Mouse (Mus musculus) C2C12 (cell line): ENCODE data around the gene Afm. TPM values are rescaled to one million over a fixed set of nuclear protein-coding genes. Genes with fewer than 3 reads are reported as not detected.
A peak's percentile ranks its signal among the peaks of the same experiment; 100 is the strongest.

Source experiments
- H3K27me3 ChIP-seq: one replicate; pipeline ENCODE4 v1.6.1; 2011; ENCODE audit not compliant: control insufficient read depth, insufficient read depth, insufficient read length
- H3K36me3 ChIP-seq: one replicate; pipeline ENCODE4 v1.6.1; 2011; ENCODE audit not compliant: control insufficient read depth, insufficient read depth
- H3K4me3 ChIP-seq: one replicate; pipeline ENCODE4 v1.5.1; 2011; ENCODE audit warnings: mild to moderate bottlenecking, control low read depth; ENCODE audit not compliant: poor library complexity, insufficient read depth, severe bottlenecking
- H3K79me2 ChIP-seq: one replicate; pipeline ENCODE4 v1.6.1; 2011; ENCODE audit not compliant: control insufficient read depth, insufficient read depth
- H3K79me3 ChIP-seq: one replicate; pipeline ENCODE4 v1.6.1; 2011; ENCODE audit warnings: low read depth, control low read depth
- H3ac ChIP-seq: one replicate; pipeline ENCODE3; 2011; ENCODE audit warnings: low read depth; ENCODE audit not compliant: control insufficient read depth, insufficient read length
- CEBPB ChIP-seq: IDR thresholded peaks from one replicate; pipeline ENCODE4 v1.6.1; 2011; ENCODE audit warnings: low read depth, mild to moderate bottlenecking, control low read depth, moderate library complexity
- CTCF ChIP-seq: IDR thresholded peaks from one replicate; pipeline ENCODE4 v1.5.1; 2011; ENCODE audit not compliant: control insufficient read depth, insufficient read depth, insufficient read length
- FOSL1 ChIP-seq: IDR thresholded peaks from one replicate; pipeline ENCODE4 v1.8.0; 2011; ENCODE audit warnings: mild to moderate bottlenecking, low read length; ENCODE audit not compliant: poor library complexity, insufficient read depth, severe bottlenecking
- MAX ChIP-seq: IDR thresholded peaks from one replicate; pipeline ENCODE4 v1.6.1; 2011; ENCODE audit warnings: mild to moderate bottlenecking, control low read depth
- MYOD1 ChIP-seq: IDR thresholded peaks from one replicate; pipeline ENCODE4 v1.6.1; 2011; ENCODE audit warnings: low read depth; ENCODE audit not compliant: control insufficient read depth, insufficient read length
- MYOG ChIP-seq: IDR thresholded peaks from one replicate; pipeline ENCODE4 v1.6.1; 2011; ENCODE audit not compliant: control insufficient read depth, insufficient read length; ENCODE audit errors: extremely low read depth
- USF1 ChIP-seq: IDR thresholded peaks from one replicate; pipeline ENCODE4 v1.6.1; 2011; ENCODE audit warnings: low read depth, mild to moderate bottlenecking, control low read depth, moderate library complexity
- polyA plus RNA-seq: library from polyadenylated mRNA; unstranded; fragments of >200 nt; fragmentation: generic; extraction: Trizol; gene quantifications from one replicate; pipeline ENCODE4 v1.2.1, GENCODE M21; 2012; ENCODE audit warnings: missing spikeins

Afm gene
- polyA plus RNA-seq, 1 experiment = not detected

DNA sequence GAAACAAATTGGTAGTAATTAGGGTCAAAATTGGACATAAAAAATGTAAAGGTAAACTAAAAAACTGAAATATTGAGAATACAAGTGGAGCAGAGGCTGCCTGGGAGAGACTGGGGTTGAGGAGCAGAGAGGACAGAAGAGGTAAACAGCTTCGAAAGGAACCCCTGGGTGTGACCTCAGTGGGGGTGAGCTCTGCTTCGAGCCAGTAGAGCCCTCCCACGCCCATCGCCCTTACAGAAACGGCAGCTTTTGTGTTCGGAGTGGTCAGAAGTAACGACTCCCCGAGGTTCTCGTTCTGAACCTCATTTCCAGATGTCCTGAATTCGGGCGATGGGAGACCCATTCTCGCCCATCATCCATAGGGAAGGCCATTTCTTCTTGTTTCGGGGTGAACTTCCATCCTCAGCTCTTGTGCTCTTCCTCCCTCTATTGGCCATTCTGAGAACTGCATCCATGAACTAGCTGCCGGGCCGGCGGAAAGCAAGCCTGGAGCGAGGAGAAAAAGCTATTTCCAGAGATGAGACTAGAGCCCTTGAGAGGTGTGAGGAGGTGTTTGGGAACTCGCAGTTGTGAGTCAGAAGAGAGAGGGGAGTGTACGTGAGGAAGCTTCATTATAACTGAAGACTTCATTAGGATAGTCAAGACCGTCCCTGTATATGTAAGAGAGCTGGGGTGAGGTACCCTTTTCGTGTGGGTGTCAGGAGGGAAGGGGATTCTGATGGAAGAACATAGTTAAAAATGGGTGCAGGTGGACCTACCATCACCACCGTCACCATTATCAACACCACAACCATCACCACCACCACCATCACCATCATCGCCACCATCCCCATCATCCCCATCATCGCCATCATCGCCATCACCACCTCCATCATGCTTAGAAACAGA, 70.2 kb downstream of the Afm start:
- no peak for TF ChIP-seq CTCF
- TF ChIP-seq MAX = no peak
- no peak for TF ChIP-seq MYOG
- no peak overlapping the region for H3K4me3 ChIP-seq

DNA sequence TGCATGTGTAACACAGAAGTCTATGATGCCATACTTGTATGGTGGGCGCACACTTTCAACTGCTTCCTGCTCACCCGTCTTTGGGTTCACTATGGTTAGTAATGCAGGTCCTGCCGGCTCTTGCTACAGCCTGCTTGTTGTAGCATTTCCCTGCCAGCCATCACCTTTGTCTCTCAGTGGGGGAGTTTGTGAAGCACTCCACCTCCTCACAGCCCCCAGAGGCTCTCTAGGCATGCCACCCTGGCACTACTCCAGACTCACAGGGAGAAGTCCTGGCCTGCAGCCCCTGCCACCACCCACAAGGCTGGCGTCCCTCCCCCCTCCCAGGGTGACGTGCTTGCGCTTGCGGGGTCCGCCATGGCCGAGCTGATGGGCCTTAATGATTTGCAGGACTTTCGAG, 71.9 kb downstream of the Afm start:
- no peak for TF ChIP-seq FOSL1
- no peak for TF ChIP-seq CEBPB
- TF ChIP-seq MAX = no peak
- TF ChIP-seq MYOD1 = no peak
- TF ChIP-seq CTCF = no peak
- H3K27me3 ChIP-seq = no peaks in the 10 kb centered on the region
- no peaks in the 10 kb centered on the region for H3K79me2 ChIP-seq
- H3K79me3 ChIP-seq = no peaks in the 10 kb centered on the region
- H3K4me3 ChIP-seq = no peak overlapping the region
- H3ac ChIP-seq = no peak overlapping the region
- no peaks in the 10 kb centered on the region for H3K36me3 ChIP-seq

More for the DNA sequence above, 70.2 kb downstream of the Afm start:
- Histone ChIP-seq H3ac (no peak overlapping the region), H3K79me3 (no peaks in the 10 kb centered on the region), H3K27me3 (peaks cover 9% of the 10 kb centered on the region), H3K36me3 (no peaks in the 10 kb centered on the region), H3K79me2 (no peaks in the 10 kb centered on the region)

DNA sequence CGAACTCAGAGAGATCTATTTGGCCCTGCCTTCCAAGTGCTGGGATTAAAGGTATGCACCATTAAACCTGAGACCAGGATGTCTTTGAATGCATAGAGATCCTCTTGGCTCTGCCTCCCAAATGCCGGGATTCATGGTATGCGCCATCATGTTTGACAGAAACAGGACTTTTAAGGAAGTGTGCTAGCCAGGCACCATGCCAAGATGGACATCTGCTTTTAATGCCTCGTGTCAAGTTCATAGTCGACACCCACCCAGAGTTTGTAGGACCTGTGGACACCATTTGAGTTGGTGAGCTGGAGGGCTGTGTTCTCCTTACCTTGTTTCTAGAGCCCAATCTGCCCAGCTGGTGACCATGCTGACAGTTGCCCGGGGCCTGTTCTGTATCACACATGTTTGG, 73.2 kb downstream of the Afm start:
- H3K79me2 ChIP-seq = no peaks in the 10 kb centered on the region
- no peak for TF ChIP-seq MYOG
- no peak for TF ChIP-seq CEBPB
- TF ChIP-seq FOSL1 = no peak
- no peak for TF ChIP-seq MYOD1
- H3K79me3 ChIP-seq = no peaks in the 10 kb centered on the region
- H3K4me3 ChIP-seq = no peak overlapping the region
- H3K27me3 ChIP-seq = no peaks in the 10 kb centered on the region
- H3K36me3 ChIP-seq = no peaks in the 10 kb centered on the region
- H3ac ChIP-seq = no peak overlapping the region

DNA sequence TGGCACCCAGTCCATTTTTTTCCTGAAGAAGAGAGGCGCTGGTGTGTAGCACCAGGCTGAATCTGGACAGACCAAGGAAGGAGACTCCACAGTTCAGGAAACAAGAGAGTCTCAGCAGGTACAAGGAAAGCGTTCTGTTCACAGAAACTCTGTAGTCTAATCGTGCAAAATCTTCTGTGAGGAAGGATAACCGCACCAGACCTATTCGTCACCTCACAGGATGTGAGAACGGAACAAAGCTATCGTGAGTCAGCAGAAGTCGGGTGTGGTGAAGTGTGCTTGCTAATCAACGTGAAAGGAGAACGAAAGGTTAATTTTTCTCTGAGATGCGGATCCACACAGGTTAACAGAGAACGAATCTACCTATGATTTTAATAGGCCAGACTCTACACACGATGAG, 76.2 kb downstream of the Afm start:
- H3K27me3 ChIP-seq = no peaks in the 10 kb centered on the region
- no peaks in the 10 kb centered on the region for H3K79me2 ChIP-seq
- H3K79me3 ChIP-seq = no peaks in the 10 kb centered on the region

DNA sequence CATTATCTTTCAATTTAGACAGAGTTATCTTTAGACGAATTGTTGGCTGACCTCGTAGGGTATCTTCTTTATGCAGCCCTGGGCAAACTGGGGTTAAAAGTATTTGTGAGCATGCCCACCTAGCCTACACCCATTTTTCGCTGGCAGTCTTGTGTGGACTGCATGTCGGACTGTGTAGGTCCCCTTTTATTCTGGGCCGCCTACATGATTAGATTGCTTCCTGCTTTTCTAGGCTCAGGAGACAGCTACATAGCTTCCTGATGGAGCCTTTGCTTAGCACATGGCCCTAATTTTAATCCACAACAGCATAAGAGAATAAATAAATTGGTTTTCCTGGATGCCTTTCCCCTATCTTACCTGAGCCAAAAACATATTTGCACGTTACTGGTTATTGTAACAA, 77.4 kb downstream of the Afm start:
- H3K4me3 ChIP-seq = no peak overlapping the region
- no peaks in the 10 kb centered on the region for H3K27me3 ChIP-seq
- no peak overlapping the region for H3ac ChIP-seq
- no peaks in the 10 kb centered on the region for H3K36me3 ChIP-seq
- TF ChIP-seq MYOG (no peak), MYOD1 (no peak), MAX (no peak), USF1 (no peak), CEBPB (no peak)
- no peaks in the 10 kb centered on the region for H3K79me3 ChIP-seq
- no peaks in the 10 kb centered on the region for H3K79me2 ChIP-seq

More for the DNA sequence above, 76.2 kb downstream of the Afm start:
- H3ac ChIP-seq = peak overlapping the region; percentile 32
- no peaks in the 10 kb centered on the region for H3K36me3 ChIP-seq
- no peak overlapping the region for H3K4me3 ChIP-seq
- TF ChIP-seq USF1 = no peak
- TF ChIP-seq MYOD1 = no peak
- TF ChIP-seq MYOG = no peak
- TF ChIP-seq CTCF = no peak
- no peak for TF ChIP-seq FOSL1
- no peak for TF ChIP-seq CEBPB
- TF ChIP-seq MAX = no peak

DNA sequence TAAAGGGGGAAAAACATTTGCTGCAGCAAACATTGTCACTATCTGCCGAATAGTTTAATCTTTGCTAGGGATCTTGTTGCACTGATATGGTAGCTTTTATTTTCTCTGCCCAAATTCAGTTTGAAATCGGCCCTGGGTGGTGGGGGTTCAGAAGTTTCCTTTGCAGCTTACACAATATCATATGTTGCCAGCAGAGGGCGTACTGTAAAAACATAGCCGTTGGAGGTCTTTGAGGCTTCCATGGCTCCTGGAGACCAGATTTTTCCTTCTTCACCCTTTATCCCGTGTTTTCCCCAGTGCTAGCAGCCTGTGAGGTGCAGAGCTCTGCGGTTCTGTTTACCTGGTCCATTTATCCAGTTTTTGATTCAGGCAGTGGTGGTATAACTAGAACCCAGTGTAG, 82.7 kb downstream of the Afm start:
- H3ac ChIP-seq = no peak overlapping the region
- no peaks in the 10 kb centered on the region for H3K27me3 ChIP-seq
- H3K79me3 ChIP-seq = no peaks in the 10 kb centered on the region
- no peaks in the 10 kb centered on the region for H3K79me2 ChIP-seq
- no peaks in the 10 kb centered on the region for H3K36me3 ChIP-seq
- H3K4me3 ChIP-seq = no peak overlapping the region
- no peak for TF ChIP-seq MYOD1
- no peak for TF ChIP-seq USF1
- no peak for TF ChIP-seq MAX
- no peak for TF ChIP-seq CTCF
- no peak for TF ChIP-seq CEBPB
- no peak for TF ChIP-seq MYOG
- no peak for TF ChIP-seq FOSL1

Other genes with a start within 250 kb of the Afm start
- gene Ankrd17, start 152.4 kb upstream of the Afm start, polyA plus RNA-seq = 16.0 TPM
- 0.28 TPM for gene Gm9958, start 151.7 kb upstream of the Afm start, polyA plus RNA-seq
- not detected for gene Alb, start 58.0 kb upstream of the Afm start, polyA plus RNA-seq
- gene Afp, start 28.2 kb upstream of the Afm start, polyA plus RNA-seq = 0.26 TPM
- not detected for gene 5830473C10Rik, start 42.2 kb downstream of the Afm start, polyA plus RNA-seq
- gene Rassf6, start 121.7 kb downstream of the Afm start, polyA plus RNA-seq = 0.12 TPM
- 0.14 TPM for gene Cxcl5, start 240.4 kb downstream of the Afm start, polyA plus RNA-seq
- 0.06 TPM for gene Ppbp, start 249.6 kb downstream of the Afm start, polyA plus RNA-seq